Mouse (Mus musculus) testis, adult 2 months (tissue): ENCODE data around the gene Wnt6.

ENCODE experiments used
- CTCF ChIP-seq: fragments of 200-500 bp; IDR thresholded peaks from 2 replicates; pipeline ENCODE4 v1.5.1; 2012; ENCODE audit warnings: low read depth, mild to moderate bottlenecking, inconsistent platforms, low read length, moderate library complexity; ENCODE audit not compliant: control insufficient read depth, insufficient read depth, insufficient replicate concordance
- POLR2A ChIP-seq: fragments of 200-500 bp; IDR thresholded peaks from 2 replicates; pipeline ENCODE4 v1.6.1; 2012; ENCODE audit warnings: low read depth, mild to moderate bottlenecking, inconsistent platforms, low read length, moderate library complexity; ENCODE audit not compliant: control insufficient read depth

GRCm38 (mm10) chr1:74800424-74800888, 28.8 kb downstream of the Wnt6 start:
- TF ChIP-seq CTCF (no peak), POLR2A (no peak)
